Mouse (Mus musculus) forebrain, embryonic 15.5 days (tissue): ENCODE results near the gene Gm9732. TPM values are rescaled to one million over a fixed set of nuclear protein-coding genes. Genes with fewer than 3 reads are reported as not detected.
"Not testable (repeated sequence)": the region's sequence is repeated elsewhere in the genome, so short reads cannot be mapped to it uniquely, and the experiment has no call there.

Experiments
- ATAC-seq: fragments of 200-750 bp; cut with Nextera tagmentation; replicated peaks from 2 replicates; pipeline ENCODE4 v1.8.0; 2017; ENCODE audit warnings: mild to moderate bottlenecking, moderate TSS enrichment, moderate library complexity
- H3K27ac ChIP-seq: fragments of 300-500 bp; sonication (generic); replicated peaks from 2 replicates; pipeline ENCODE4 v1.5.1; 2015; ENCODE audit warnings: mild to moderate bottlenecking, inconsistent platforms
- H3K27me3 ChIP-seq: fragments of 300-500 bp; sonication (generic); 2 replicates; pipeline ENCODE4 v1.6.1; 2015; ENCODE audit warnings: inconsistent platforms
- H3K36me3 ChIP-seq: fragments of 300-500 bp; sonication (generic); 2 replicates; pipeline ENCODE4 v1.6.1; 2015; ENCODE audit warnings: mild to moderate bottlenecking, inconsistent platforms
- H3K4me1 ChIP-seq: fragments of 300-500 bp; sonication (generic); 2 replicates; pipeline ENCODE4 v1.6.1; 2015; ENCODE audit warnings: inconsistent platforms
- H3K4me2 ChIP-seq: fragments of 300-500 bp; sonication (generic); replicated peaks from 2 replicates; pipeline ENCODE4 v1.6.1; 2015; ENCODE audit warnings: mild to moderate bottlenecking, inconsistent platforms
- H3K4me3 ChIP-seq: fragments of 300-500 bp; sonication (generic); 2 replicates; pipeline ENCODE4 v1.5.1; 2015; ENCODE audit warnings: mild to moderate bottlenecking, inconsistent platforms
- H3K9ac ChIP-seq: fragments of 300-500 bp; sonication (generic); replicated peaks from 2 replicates; pipeline ENCODE4 v1.6.1; 2015; ENCODE audit warnings: mild to moderate bottlenecking, inconsistent platforms
- H3K9me3 ChIP-seq: fragments of 300-500 bp; sonication (generic); 2 replicates; pipeline ENCODE4 v1.6.1; 2016; ENCODE audit warnings: inconsistent platforms
- WGBS: fragments of 180-500 bp; shearing (Covaris S2); methylation state at CpG from one replicate; pipeline ENCODE4 v1.1.7; 2015; ENCODE audit warnings: mixed read lengths; 5-methylcytosine and 5-hydroxymethylcytosine counted together
- polyA plus RNA-seq: library from polyadenylated mRNA; unstranded; fragments of >200 nt; fragmentation: Nextera tagmentation; extraction: Ambion mirVana; gene quantifications from 2 replicates; pipeline ENCODE4 v1.2.1, GENCODE M21; 2015

Gene Gm9732
- polyA plus RNA-seq: not detected in 2 replicates

DNA sequence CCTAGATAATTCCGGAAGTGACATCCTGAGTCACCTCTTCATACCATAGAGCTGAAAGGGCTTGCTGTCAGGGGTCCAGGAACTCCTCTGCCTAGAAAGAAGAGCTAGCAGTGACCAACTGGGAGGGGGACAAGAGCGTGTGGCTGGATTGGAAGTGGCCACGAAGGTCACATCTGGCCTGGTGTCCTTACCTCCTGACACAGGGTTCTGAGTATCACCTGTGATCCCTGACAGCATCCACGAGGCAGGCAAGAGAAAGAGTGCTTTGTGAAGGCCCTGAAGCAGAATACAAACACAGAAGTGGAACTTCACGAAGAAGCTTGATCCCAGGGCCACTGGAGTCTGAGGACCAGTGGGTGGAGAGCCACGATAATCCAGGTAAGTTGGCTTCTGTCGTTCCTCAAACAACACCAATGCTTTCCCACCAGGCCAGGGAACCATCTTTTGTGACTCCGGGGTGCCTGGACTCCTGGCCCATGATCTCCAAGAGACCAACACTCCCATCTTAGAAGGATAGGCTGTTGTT, at the start of gene Gm9732:
Gm9732 (plus strand) TSS at position 51 of the 526 bp plus-strand sequence.
- H3K9ac ChIP-seq, ATAC-seq, H3K4me2 ChIP-seq, H3K27ac ChIP-seq, H3K4me1 ChIP-seq, H3K36me3 ChIP-seq, H3K4me3 ChIP-seq, H3K27me3 ChIP-seq, H3K9me3 ChIP-seq: not testable (repeated sequence)
- 82% methylated on average over 8 of the region's 8 CpGs for WGBS

DNA sequence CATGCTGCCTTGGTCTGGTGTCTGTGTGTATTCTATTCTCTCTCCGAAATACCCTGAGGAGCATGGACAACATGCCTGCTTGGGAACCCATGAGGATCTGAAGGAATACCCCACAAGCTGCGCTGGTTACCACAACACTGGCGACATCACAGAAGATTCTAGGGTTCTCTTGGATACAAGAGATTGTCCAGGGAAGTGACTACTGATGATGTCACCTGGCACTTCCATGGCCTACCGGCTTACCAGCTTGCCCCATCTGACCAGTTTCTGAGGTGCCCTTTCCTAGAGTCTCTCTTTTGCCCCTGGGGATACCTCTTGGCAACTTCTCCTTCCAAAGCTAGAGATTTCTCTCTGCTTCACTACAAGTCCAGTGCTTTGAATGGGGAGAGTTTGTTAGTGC, 39.6 kb upstream of the Gm9732 start, which contains the start of gene Gm8122:
Gm8122 (minus strand) TSS at position 101 of the 400 bp plus-strand sequence.
- H3K27ac ChIP-seq, ATAC-seq, H3K36me3 ChIP-seq, H3K4me1 ChIP-seq, H3K27me3 ChIP-seq, H3K9ac ChIP-seq, H3K4me3 ChIP-seq, H3K4me2 ChIP-seq, H3K9me3 ChIP-seq: not testable (repeated sequence)
- WGBS: 94% methylated on average over 4 of the region's 4 CpGs

DNA sequence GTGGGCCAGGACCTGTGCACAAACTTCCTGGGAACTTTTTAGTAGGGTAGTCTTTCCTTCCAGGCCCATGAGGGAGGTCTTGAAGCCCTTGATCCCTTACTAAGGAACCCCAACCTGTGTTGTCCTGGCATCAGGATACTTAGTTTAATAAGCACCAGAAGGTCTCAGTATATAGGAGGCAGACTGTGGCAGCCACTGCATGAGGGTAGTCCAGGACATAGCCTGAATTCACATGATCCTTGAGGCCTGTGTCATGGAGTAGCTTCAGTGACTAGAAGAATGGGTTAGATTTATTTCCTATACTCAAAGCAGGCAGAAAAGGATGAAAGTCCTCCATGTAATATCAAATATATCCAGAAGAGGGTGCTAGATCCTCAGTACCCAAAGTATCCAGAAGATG, 37.1 kb upstream of the Gm9732 start:
- ATAC-seq, H3K4me2 ChIP-seq, H3K9ac ChIP-seq, H3K27me3 ChIP-seq, H3K27ac ChIP-seq, H3K36me3 ChIP-seq, H3K4me3 ChIP-seq, H3K4me1 ChIP-seq, H3K9me3 ChIP-seq: not testable (repeated sequence)

DNA sequence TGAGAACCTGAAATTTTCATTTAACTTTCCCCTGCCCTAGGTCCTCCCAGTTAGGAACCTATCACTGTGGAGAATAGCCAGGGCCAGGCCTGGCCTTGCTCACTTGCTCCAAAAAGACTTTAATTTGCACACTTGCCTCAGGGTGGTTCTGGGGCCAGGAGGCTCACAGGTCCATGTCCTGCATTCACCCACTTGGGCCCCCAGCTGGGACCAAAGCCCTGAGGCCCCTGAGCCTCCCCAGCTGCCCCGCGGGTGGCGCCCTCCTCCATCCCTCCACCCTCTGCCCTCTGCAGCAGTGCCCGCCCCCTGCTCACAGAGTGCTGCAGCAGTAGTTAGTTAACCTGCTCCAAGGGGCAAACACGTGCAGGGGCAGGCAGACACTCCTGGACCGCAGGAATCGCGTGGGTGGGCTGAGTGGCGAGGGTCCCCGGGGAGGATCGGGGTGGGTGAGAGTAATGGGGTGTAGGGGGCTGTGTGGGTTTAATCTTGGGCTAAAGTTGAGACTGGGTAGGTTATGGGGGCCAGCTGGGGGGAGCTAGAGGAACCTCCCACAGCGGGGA, 25.1 kb upstream of the Gm9732 start:
- H3K9me3 ChIP-seq, H3K4me2 ChIP-seq, ATAC-seq, H3K36me3 ChIP-seq, H3K4me3 ChIP-seq, H3K9ac ChIP-seq, H3K27me3 ChIP-seq, H3K4me1 ChIP-seq, H3K27ac ChIP-seq: not testable (repeated sequence)
- WGBS: 16% methylated on average over 10 of the region's 12 CpGs

DNA sequence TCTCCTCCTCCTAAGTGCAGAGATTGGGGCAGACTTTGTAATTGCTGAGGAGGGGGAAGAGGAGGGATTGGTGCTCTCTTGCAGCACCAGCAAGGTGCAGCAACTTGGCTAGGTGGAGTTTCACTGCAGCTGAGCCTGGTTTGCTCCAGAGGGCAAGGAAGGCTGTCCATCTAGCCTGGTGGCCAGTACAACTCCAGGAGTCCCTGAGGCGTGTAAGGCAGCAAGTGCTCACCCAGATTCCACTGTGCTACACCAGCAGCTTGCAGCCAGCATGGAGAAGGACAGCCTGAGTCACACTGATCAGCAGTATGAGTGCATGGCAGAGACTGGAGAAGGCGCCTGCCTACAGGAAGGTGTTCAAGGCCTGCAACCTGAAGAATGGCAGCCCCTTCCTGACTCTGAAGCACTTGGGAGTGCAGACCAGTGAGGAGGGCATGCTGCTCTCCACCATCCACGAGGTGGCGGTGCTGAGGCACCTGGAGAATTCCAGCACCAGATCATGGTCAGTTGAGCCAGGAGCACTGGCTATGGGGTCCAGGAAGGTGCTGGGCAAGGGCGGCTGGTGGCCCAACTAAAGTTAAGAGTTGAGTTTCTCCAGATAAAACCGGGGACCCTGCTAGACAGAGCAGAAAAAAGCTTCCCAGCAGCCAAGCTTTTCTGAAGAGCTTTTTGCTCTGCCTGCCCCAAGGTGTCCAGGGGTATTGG, 24.1 kb upstream of the Gm9732 start:
- H3K4me2 ChIP-seq, H3K36me3 ChIP-seq, H3K9ac ChIP-seq, H3K4me3 ChIP-seq, H3K4me1 ChIP-seq, H3K27ac ChIP-seq, ATAC-seq, H3K27me3 ChIP-seq, H3K9me3 ChIP-seq: not testable (repeated sequence)
- 39% methylated on average over 5 of the region's 6 CpGs for WGBS

DNA sequence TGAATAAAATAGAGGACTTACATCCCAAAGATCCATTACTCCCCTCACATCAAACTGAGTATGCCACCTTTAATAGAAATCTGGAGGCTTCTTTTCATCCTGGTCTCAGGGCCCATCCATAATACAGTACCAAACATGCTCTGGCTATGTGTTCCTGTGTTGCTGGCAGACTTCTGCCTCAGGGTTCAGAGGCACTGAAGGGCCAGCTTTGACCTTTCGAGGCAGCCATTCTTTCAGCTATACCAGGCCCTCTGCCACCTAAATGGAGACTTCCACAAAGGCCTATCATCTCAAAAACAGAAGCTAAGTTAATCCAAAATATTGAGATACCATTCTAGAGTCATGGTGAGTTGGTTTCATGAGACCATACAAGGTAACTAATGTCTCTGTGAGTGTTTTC, 18.3 kb upstream of the Gm9732 start:
- not testable (repeated sequence) for H3K27ac ChIP-seq, H3K36me3 ChIP-seq, H3K9me3 ChIP-seq, ATAC-seq, H3K4me3 ChIP-seq, H3K4me2 ChIP-seq, H3K4me1 ChIP-seq, H3K9ac ChIP-seq, H3K27me3 ChIP-seq
- WGBS: 84% methylated on average over 1 of the region's 1 CpGs

DNA sequence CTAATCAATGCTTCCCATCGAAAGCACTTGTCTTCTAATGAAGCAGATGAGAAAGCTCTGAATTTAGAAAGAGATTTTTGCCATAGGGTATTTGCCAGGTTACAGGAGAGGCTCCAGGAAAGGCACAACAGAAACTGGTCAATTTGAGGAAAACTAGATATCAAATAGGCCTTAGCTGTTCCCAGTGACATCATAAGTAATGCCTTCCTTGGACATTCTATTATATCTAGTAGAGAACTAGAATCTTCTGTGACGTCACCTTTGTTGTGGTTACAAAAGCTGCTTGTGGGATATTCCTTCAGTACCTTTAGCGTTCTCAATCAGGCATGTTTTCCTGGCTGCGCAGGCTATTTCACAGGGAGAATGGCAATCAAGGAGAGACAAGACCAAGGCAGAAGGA, 16.5 kb upstream of the Gm9732 start, which contains the start of gene Gm8126:
Gm8126 (plus strand) TSS at position 301 of the 400 bp plus-strand sequence.
- not testable (repeated sequence) for H3K9me3 ChIP-seq, H3K27ac ChIP-seq, H3K4me3 ChIP-seq, ATAC-seq, H3K27me3 ChIP-seq, H3K9ac ChIP-seq, H3K36me3 ChIP-seq, H3K4me1 ChIP-seq, H3K4me2 ChIP-seq
- WGBS: 92% methylated on average over 3 of the region's 4 CpGs

DNA sequence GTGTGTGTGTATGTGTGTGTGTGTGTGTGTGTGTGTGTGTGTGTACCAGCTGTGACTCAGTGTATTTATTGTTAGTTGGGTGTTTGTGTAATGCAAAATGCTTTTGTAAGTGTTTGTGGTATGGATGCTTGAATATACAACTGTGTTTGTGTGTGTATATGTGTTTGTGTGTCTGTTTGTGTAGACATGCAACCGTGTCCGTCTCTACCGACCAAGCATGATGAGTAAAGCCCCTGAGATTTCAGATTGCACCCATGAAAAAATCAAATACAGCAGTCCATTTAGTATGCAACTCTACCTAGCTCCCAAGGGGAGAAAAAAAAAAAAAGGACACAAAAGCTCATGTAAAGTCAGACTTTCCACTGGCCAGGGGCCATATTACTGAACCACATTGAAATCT, 11.4 kb upstream of the Gm9732 start:
- WGBS: 94% methylated on average over 3 of the region's 3 CpGs
- H3K4me2 ChIP-seq, H3K9me3 ChIP-seq, ATAC-seq, H3K27me3 ChIP-seq, H3K4me1 ChIP-seq, H3K27ac ChIP-seq, H3K36me3 ChIP-seq, H3K9ac ChIP-seq, H3K4me3 ChIP-seq: not testable (repeated sequence)

DNA sequence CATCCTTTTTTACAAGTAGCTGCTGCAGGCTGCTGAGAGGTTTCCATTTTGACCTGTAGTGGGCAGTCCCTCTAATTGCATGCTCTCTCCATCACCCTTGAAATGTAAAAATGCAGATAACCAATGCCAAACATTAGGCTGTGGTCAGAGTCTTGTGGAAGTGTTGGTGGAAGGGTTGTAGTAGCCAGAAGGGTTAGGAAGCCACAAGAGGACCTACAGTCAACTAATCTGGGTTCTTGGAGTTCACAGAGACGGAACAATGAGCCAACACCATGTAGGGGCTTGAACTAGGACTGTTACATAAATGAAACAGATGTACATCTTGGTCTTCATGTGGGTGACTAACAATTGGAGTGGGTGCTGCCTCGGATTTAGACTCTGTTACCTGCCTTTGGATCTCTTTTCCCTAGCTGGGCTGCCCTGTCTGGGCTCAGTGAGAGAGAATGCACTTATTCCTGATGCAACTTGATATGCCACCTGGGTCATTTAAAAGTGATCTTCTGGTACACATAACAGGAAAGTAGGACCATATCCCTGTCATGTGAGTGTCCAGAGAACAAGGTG, 6.2 kb upstream of the Gm9732 start:
- H3K27ac ChIP-seq, H3K4me2 ChIP-seq, H3K9ac ChIP-seq, H3K36me3 ChIP-seq, H3K4me3 ChIP-seq, ATAC-seq, H3K4me1 ChIP-seq, H3K27me3 ChIP-seq, H3K9me3 ChIP-seq: not testable (repeated sequence)
- 31% methylated on average over 2 of the region's 2 CpGs for WGBS

DNA sequence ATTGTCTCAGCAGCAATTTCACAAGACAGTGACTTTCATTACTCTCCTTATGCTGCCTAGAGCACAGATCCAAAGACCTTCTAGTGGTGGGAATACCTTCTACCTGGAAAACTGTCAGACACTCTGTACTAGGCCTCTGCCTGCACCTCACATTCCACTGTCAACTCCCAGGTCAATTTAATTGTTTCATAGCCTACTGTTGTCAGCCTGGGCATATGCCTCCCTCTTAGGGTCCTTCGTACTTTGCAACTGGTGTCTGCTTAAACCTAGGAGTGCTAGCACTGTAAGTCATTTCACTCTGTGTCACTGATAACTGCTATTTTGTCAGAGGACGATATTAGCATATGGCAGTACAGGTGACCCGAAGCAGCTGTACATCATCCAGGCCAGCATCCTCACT, 5.6 kb upstream of the Gm9732 start:
- 94% methylated on average over 3 of the region's 3 CpGs for WGBS
- not testable (repeated sequence) for H3K4me1 ChIP-seq, H3K27ac ChIP-seq, H3K4me2 ChIP-seq, H3K9ac ChIP-seq, ATAC-seq, H3K27me3 ChIP-seq, H3K36me3 ChIP-seq, H3K4me3 ChIP-seq, H3K9me3 ChIP-seq

DNA sequence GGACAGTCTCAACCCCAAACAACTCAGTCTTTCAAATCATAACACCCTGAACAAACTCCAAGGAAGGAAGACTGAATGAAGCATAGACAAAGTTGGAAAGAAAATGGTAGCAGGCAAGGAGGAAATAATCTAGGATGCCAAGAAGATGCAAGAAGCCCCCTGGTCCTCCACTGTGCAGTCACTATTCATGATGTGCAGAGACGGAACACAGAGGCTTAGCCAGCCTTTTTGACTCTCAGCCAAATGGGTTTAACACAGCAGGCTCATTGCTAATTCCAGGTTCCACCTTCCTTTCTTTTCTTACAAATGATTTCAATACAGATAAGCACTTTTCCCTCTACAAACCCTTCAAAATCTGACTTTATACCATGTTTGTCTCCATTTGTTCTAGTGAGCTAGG, 1.7 kb upstream of the Gm9732 start:
- not testable (repeated sequence) for H3K9ac ChIP-seq, H3K9me3 ChIP-seq, H3K4me2 ChIP-seq, H3K27me3 ChIP-seq, H3K4me1 ChIP-seq, ATAC-seq, H3K27ac ChIP-seq, H3K4me3 ChIP-seq, H3K36me3 ChIP-seq
- 66% methylated on average over 1 of the region's 1 CpGs for WGBS

DNA sequence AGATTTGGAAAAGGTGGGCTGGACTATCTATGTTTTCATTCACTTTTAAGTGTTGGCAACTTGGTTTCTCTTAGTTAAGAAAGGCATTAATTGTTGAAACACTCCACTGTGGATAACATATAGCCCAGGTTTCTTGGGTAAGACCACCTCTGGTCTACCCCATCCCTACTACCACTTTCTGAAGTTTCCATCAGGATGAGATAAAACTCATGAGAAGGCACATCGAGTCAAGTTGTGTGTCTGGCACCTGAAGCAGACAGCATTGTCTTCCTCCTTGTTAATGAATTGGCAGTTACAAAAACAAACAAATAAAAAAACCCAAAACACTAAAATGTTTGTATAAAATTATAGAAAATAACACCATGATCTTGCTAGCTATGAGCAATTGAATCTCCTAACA, 916 bp downstream of the Gm9732 start:
- H3K27ac ChIP-seq, H3K36me3 ChIP-seq, ATAC-seq, H3K9me3 ChIP-seq, H3K9ac ChIP-seq, H3K4me2 ChIP-seq, H3K4me3 ChIP-seq, H3K4me1 ChIP-seq, H3K27me3 ChIP-seq: not testable (repeated sequence)
- 87% methylated on average over 1 of the region's 1 CpGs for WGBS
